Mouse (Mus musculus) retina, adult 2 months (tissue): ENCODE data around the gene Pdxk.
A peak's percentile ranks its signal among the peaks of the same experiment; 100 is the strongest.

Experiments
- DNase-seq: peaks from one replicate; pipeline ENCODE4 v3.0.0-alpha.2; 2012; ENCODE audit warnings: low read depth, low spot score

Gene Pdxk

GRCm38 (mm10) chr10:78460463-78460862 lies 4.3 kb downstream of the Pdxk start:
- no peak for DNase-seq

GRCm38 (mm10) chr10:78458348-78459111 lies 6.2 kb downstream of the Pdxk start:
- no peak for DNase-seq

- no peak for DNase-seq
Observed at GRCm38 (mm10) chr10:78457495-78458347, 7.1 kb downstream of the Pdxk start.

- DNase-seq, result no peak
Observed at GRCm38 (mm10) chr10:78456696-78457095, 8.1 kb downstream of the Pdxk start.

- DNase-seq, result no peak
Observed at GRCm38 (mm10) chr10:78452641-78453040, 12.1 kb downstream of the Pdxk start.

- no peak for DNase-seq
Observed at GRCm38 (mm10) chr10:78450761-78451160, 14.0 kb downstream of the Pdxk start.

- DNase-seq, result no peak
Observed at GRCm38 (mm10) chr10:78447396-78447795, 17.4 kb downstream of the Pdxk start.

- DNase-seq, result no peak
Observed at GRCm38 (mm10) chr10:78446195-78446594, 18.6 kb downstream of the Pdxk start.

- no peak for DNase-seq
Observed at GRCm38 (mm10) chr10:78442292-78442691, 22.5 kb downstream of the Pdxk start.

- no peak for DNase-seq
Observed at GRCm38 (mm10) chr10:78441606-78442005, 23.2 kb downstream of the Pdxk start.

GRCm38 (mm10) chr10:78440812-78441211 lies 24.0 kb downstream of the Pdxk start:
- DNase-seq, result no peak

- DNase-seq, result no peak
Observed at GRCm38 (mm10) chr10:78439990-78440389, 24.8 kb downstream of the Pdxk start.

GRCm38 (mm10) chr10:78439550-78439949 lies 25.2 kb downstream of the Pdxk start:
- no peak for DNase-seq

- no peak for DNase-seq
Observed at GRCm38 (mm10) chr10:78438094-78438493, 26.7 kb downstream of the Pdxk start.

- no peak for DNase-seq
Observed at GRCm38 (mm10) chr10:78432853-78433252, 31.9 kb downstream of the Pdxk start.

GRCm38 (mm10) chr10:78429776-78430175 lies 35.0 kb downstream of the Pdxk start:
- no peak for DNase-seq

GRCm38 (mm10) chr10:78429180-78429579 lies 35.6 kb downstream of the Pdxk start:
- no peak for DNase-seq

GRCm38 (mm10) chr10:78428070-78428469 lies 36.7 kb downstream of the Pdxk start:
- DNase-seq, result no peak

GRCm38 (mm10) chr10:78426117-78426735 lies 38.5 kb downstream of the Pdxk start:
- DNase-seq, result no peak

GRCm38 (mm10) chr10:78425181-78426041 lies 39.4 kb downstream of the Pdxk start, which contains the start of gene Cstb:
Gene Cstb (plus strand): TSS chr10:78425669.
- DNase-seq, result peak; percentile 39

GRCm38 (mm10) chr10:78422614-78423013 lies 42.2 kb downstream of the Pdxk start:
- DNase-seq, result no peak
